Mouse (Mus musculus) limb, embryonic 15.5 days (tissue): Measurements from ENCODE around the gene Ikbip. TPM values are rescaled to one million over a fixed set of nuclear protein-coding genes. Genes with fewer than 3 reads are reported as not detected.

Experiments
- ATAC-seq: fragments of 200-750 bp; cut with Nextera tagmentation; 2 replicates; pipeline ENCODE4 v1.8.0; 2017; ENCODE audit warnings: low read depth, moderate TSS enrichment; ENCODE audit not compliant: insufficient number of reproducible peaks, low FRiP score, low TSS enrichment
- H3K27ac ChIP-seq: fragments of 300-500 bp; sonication (generic); 2 replicates; pipeline ENCODE4 v1.5.1; 2015; ENCODE audit warnings: moderate library complexity, mild to moderate bottlenecking, inconsistent platforms
- H3K27me3 ChIP-seq: fragments of 300-500 bp; sonication (generic); 2 replicates; pipeline ENCODE4 v1.6.1; 2015; ENCODE audit warnings: inconsistent platforms
- H3K36me3 ChIP-seq: fragments of 300-500 bp; sonication (generic); 2 replicates; pipeline ENCODE4 v1.6.1; 2015; ENCODE audit warnings: inconsistent platforms
- H3K4me1 ChIP-seq: fragments of 300-500 bp; sonication (generic); 2 replicates; pipeline ENCODE4 v1.6.1; 2015; ENCODE audit warnings: inconsistent platforms
- H3K4me2 ChIP-seq: fragments of 300-500 bp; sonication (generic); 2 replicates; pipeline ENCODE4 v1.6.1; 2015; ENCODE audit warnings: mild to moderate bottlenecking, inconsistent platforms
- H3K4me3 ChIP-seq: fragments of 300-500 bp; sonication (generic); 2 replicates; pipeline ENCODE4 v1.5.1; 2015; ENCODE audit warnings: mild to moderate bottlenecking, inconsistent platforms
- H3K9ac ChIP-seq: fragments of 300-500 bp; sonication (generic); 2 replicates; pipeline ENCODE4 v1.6.1; 2015; ENCODE audit warnings: inconsistent platforms
- H3K9me3 ChIP-seq: fragments of 300-500 bp; sonication (generic); 2 replicates; pipeline ENCODE4 v1.6.1; 2016; ENCODE audit warnings: inconsistent platforms
- WGBS: fragments of 180-500 bp; shearing (Covaris S2); methylation state at CpG from one replicate; pipeline ENCODE4 v1.1.7; 2015; 5-methylcytosine and 5-hydroxymethylcytosine counted together
- polyA plus RNA-seq: library from polyadenylated mRNA; unstranded; fragments of >200 nt; fragmentation: Nextera tagmentation; extraction: Ambion mirVana; gene quantifications from 2 replicates; pipeline ENCODE4 v1.2.1, GENCODE M21; 2015

The Ikbip gene
- polyA plus RNA-seq, 1 experiment from 2014 or later = 77.8 TPM

- H3K4me2 ChIP-seq = no peak overlapping the region
- no peak overlapping the region for H3K27ac ChIP-seq
- no peaks in the 10 kb centered on the region for H3K27me3 ChIP-seq
- H3K9ac ChIP-seq = no peak overlapping the region
- no peak overlapping the region for H3K4me3 ChIP-seq
- peaks cover 14% of the 10 kb centered on the region for H3K36me3 ChIP-seq
- H3K9me3 ChIP-seq = no peaks in the 10 kb centered on the region
- H3K4me1 ChIP-seq = peaks cover 2% of the 10 kb centered on the region; the same call in 1 of the 2 replicates
- no peak for ATAC-seq
- 42% methylated on average over 2 of the region's 2 CpGs for WGBS
These were observed 58.8 kb downstream of the Ikbip start for GRCm38 (mm10) chr10:91141564-91141963.

GRCm38 (mm10) chr10:91142654-91143191, 60.0 kb downstream of the Ikbip start:
- no peaks in the 10 kb centered on the region for H3K9me3 ChIP-seq
- no peak overlapping the region for H3K4me2 ChIP-seq
- WGBS = 60% methylated on average over 10 of the region's 10 CpGs
- H3K27me3 ChIP-seq = no peaks in the 10 kb centered on the region
- H3K36me3 ChIP-seq = peaks cover 22% of the 10 kb centered on the region
- H3K4me1 ChIP-seq = peaks cover 2% of the 10 kb centered on the region; the same call in 1 of the 2 replicates
- no peak overlapping the region for H3K9ac ChIP-seq
- H3K27ac ChIP-seq = peak overlapping the region; percentile 14; the same call in 1 of the 2 replicates
- H3K4me3 ChIP-seq = no peak overlapping the region
- no peak for ATAC-seq

GRCm38 (mm10) chr10:91143313-91144230, 60.8 kb downstream of the Ikbip start:
- no peak for ATAC-seq
- Histone ChIP-seq H3K4me1 (peaks cover 2% of the 10 kb centered on the region; the same call in 1 of the 2 replicates), H3K27me3 (no peaks in the 10 kb centered on the region), H3K36me3 (peaks cover 25% of the 10 kb centered on the region), H3K9ac (no peak overlapping the region), H3K27ac (no peak overlapping the region), H3K4me2 (no peak overlapping the region), H3K4me3 (no peak overlapping the region), H3K9me3 (no peaks in the 10 kb centered on the region)
- WGBS = 64% methylated on average over 18 of the region's 18 CpGs

- Histone ChIP-seq H3K4me2 (no peak overlapping the region), H3K9ac (no peak overlapping the region), H3K4me3 (no peak overlapping the region), H3K9me3 (no peaks in the 10 kb centered on the region), H3K4me1 (peaks cover 2% of the 10 kb centered on the region; the same call in 1 of the 2 replicates), H3K27me3 (no peaks in the 10 kb centered on the region), H3K27ac (no peak overlapping the region), H3K36me3 (peaks cover 42% of the 10 kb centered on the region)
- WGBS = 95% methylated on average over 7 of the region's 7 CpGs
- no peak for ATAC-seq
These were observed 62.7 kb downstream of the Ikbip start for GRCm38 (mm10) chr10:91145413-91145812.

Other genes with a start within 250 kb of the Ikbip start
- 19.4 and 24.3 TPM in 2 replicates for gene Apaf1, start 170 bp upstream of the Ikbip start, polyA plus RNA-seq
- gene Slc25a3, start 41.1 kb downstream of the Ikbip start, polyA plus RNA-seq = 396 and 431 TPM in 2 replicates
- gene Tmpo, start 98.4 kb downstream of the Ikbip start, polyA plus RNA-seq = 162 and 201 TPM in 2 replicates